Mouse (Mus musculus): Measurements from ENCODE around the gene Eif5. TPM values are rescaled to one million over a fixed set of nuclear protein-coding genes. Genes with fewer than 3 reads are reported as not detected.
A peak's percentile ranks its signal among the peaks of the same experiment; 100 is the strongest.

The Eif5 gene
- polyA plus RNA-seq, 1 experiment: 57.6 TPM

DNA sequence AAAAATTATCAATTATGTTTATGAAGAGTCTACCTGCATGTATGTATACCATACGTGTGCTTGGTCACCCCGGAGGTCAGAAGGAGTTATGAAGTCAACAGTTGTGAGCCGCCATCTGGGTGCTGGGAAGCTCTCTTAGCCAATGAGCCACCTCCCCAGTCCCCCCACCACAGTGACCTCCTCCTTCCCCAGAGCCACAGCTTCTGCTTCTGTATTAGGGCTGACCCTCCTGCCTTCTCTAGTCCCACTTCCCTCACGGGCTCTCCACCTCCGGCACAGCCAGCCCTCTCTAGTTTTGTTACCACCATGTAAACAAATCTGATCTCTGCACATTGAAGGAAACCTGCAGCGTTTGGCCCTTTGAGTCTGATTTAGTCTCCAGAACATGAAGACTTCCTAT, 19.7 kb downstream of the Eif5 start:
- Histone ChIP-seq H3ac (ENCODE audit: control insufficient read depth, insufficient read length) (no peak overlapping the region), H3K4me2 (ENCODE audit: low read depth) (no peak overlapping the region), H3K27me3 (ENCODE audit: control insufficient read depth, insufficient read depth, insufficient read length) (no peaks in the 10 kb centered on the region), H3K79me2 (ENCODE audit: control insufficient read depth, insufficient read depth) (no peaks in the 10 kb centered on the region), H3K4me3 (no peak overlapping the region), H3K36me3 (ENCODE audit: control insufficient read depth, insufficient read depth) (no peaks in the 10 kb centered on the region)
- TF ChIP-seq MYOD1 (IDR thresholded peaks at IDR 0.05; ENCODE audit: control insufficient read depth in 1 of 3, insufficient read length in 2 of 3, low read depth in 2 of 3) (no peak), E2F4 (IDR thresholded peaks at IDR 0.05; ENCODE audit: insufficient read depth) (no peak), SRF (IDR thresholded peaks at IDR 0.05; ENCODE audit: control insufficient read depth, insufficient read length, low read depth) (no peak), POLR2A (IDR thresholded peaks at IDR 0.05; ENCODE audit: insufficient read length, low read depth) (no peak), CEBPB (IDR thresholded peaks at IDR 0.05; ENCODE audit: insufficient read depth, poor library complexity, severe bottlenecking) (no peak)

DNA sequence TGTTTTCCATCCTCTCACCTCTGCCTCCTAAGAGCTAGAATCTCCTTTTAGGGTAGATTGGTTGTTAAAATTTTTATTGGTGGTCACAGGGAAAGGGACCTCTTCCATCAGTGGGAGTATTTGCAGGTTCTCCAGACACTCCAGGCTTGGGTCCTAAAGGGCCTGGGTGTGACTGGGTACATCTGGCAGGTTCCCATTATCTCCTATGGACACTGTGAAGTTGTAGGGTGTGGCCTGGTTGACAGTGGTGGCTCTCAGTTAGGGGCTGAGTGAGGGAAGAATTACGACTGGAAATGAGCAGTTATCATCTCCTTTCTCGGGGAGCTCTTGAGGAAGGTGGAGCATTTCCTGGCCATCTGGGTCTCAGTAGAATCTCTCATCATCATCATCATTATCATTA, 20.8 kb downstream of the Eif5 start:
- Histone ChIP-seq H3K4me2 (ENCODE audit: low read depth) (no peak overlapping the region), H3K36me3 (ENCODE audit: control insufficient read depth, insufficient read depth) (no peaks in the 10 kb centered on the region), H3K27me3 (ENCODE audit: control insufficient read depth, insufficient read depth, insufficient read length) (no peaks in the 10 kb centered on the region), H3ac (ENCODE audit: control insufficient read depth, insufficient read length) (no peak overlapping the region), H3K79me2 (ENCODE audit: control insufficient read depth, insufficient read depth) (no peaks in the 10 kb centered on the region), H3K4me3 (no peak overlapping the region)
- TF ChIP-seq MYOD1 (IDR thresholded peaks at IDR 0.05; ENCODE audit: control insufficient read depth in 1 of 3, insufficient read length in 2 of 3, low read depth in 2 of 3): no peak

DNA sequence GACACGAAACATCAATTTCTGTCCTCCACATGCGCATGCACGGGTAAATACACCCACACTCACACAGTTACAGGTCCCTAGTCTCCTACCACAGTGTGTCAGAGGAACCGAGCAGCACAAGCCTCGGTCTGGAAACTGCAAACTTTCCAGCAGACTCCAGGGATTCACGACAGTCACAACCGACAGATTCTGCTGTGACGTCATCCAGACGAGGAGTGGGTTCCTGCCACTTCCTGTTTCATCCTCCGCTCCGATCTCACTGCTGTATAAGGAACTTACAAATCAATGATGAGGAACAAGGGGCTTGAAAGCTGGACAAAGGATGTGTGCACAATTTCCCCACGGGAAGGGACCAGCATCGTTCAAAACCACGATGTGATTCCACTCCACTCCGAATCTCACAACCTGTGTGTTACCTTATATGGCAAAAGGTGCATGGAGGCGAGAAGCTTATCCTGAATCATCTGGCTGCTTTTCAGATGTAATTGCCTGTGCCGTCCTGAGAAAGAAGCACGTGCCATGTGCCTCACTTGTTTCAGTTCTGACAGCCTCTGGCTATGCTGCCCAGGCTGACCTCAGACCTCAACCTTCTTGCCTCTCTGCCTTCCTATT, 21.9 kb downstream of the Eif5 start:
- H3K36me3 ChIP-seq (ENCODE audit: control insufficient read depth, insufficient read depth): no peaks in the 10 kb centered on the region
- H3K4me2 ChIP-seq (ENCODE audit: low read depth): peak overlapping the region; percentile 99
- no peaks in the 10 kb centered on the region for H3K79me2 ChIP-seq (ENCODE audit: control insufficient read depth, insufficient read depth)
- H3K27me3 ChIP-seq (ENCODE audit: control insufficient read depth, insufficient read depth, insufficient read length): no peaks in the 10 kb centered on the region
- H3K4me3 ChIP-seq: peak overlapping the region; percentile 16
- TF ChIP-seq USF1 (IDR thresholded peaks at IDR 0.05; ENCODE audit: low read depth) (no peak), SRF (IDR thresholded peaks at IDR 0.05; ENCODE audit: control insufficient read depth, insufficient read length, low read depth) (peak; percentile 75)
- no peak overlapping the region for H3ac ChIP-seq (ENCODE audit: control insufficient read depth, insufficient read length)

DNA sequence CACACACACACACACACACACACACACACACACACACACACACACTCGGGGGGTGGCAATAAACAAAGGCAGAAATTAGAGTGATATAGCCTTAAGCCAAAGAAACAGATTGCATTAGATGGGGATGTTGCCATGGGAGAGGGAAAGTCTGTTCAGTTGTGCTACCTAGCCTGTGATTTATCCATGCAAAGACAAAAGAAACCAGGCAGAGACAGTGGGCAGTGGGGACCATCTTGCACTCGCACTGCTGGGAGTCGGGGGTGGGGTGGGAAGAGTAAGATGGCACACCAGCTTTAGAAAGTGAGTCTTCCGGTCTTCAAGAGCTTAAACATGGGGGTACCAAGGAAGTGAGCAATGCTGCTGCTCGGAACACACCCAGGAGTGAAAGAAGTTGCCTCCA, 22.5 kb downstream of the Eif5 start:
- Histone ChIP-seq H3ac (ENCODE audit: control insufficient read depth, insufficient read length) (no peak overlapping the region), H3K36me3 (ENCODE audit: control insufficient read depth, insufficient read depth) (no peaks in the 10 kb centered on the region), H3K4me3 (peak overlapping the region; percentile 16), H3K79me2 (ENCODE audit: control insufficient read depth, insufficient read depth) (no peaks in the 10 kb centered on the region), H3K27me3 (ENCODE audit: control insufficient read depth, insufficient read depth, insufficient read length) (no peaks in the 10 kb centered on the region), H3K4me2 (ENCODE audit: low read depth) (peak overlapping the region; percentile 99)
- no peak for TF ChIP-seq POLR2A (IDR thresholded peaks at IDR 0.05; ENCODE audit: insufficient read length, low read depth)
- TF ChIP-seq MYOD1 (IDR thresholded peaks at IDR 0.05; ENCODE audit: control insufficient read depth in 1 of 3, insufficient read length in 2 of 3, low read depth in 2 of 3): no peak
- TF ChIP-seq USF1 (IDR thresholded peaks at IDR 0.05; ENCODE audit: low read depth): no peak
- no peak for TF ChIP-seq TCF3 (IDR thresholded peaks at IDR 0.05; ENCODE audit: insufficient read length, low read depth)
- TF ChIP-seq MAX (IDR thresholded peaks at IDR 0.05; ENCODE audit: low read depth): no peak
- no peak for TF ChIP-seq POLR2AphosphoS2 (IDR thresholded peaks at IDR 0.05; ENCODE audit: insufficient read length, low read depth)
- no peak for TF ChIP-seq TCF12 (IDR thresholded peaks at IDR 0.05; ENCODE audit: insufficient read depth, poor library complexity, severe bottlenecking)
- no peak for TF ChIP-seq CEBPB (IDR thresholded peaks at IDR 0.05; ENCODE audit: insufficient read depth, poor library complexity, severe bottlenecking)
- no peak for TF ChIP-seq MYOG (IDR thresholded peaks at IDR 0.05; ENCODE audit: control insufficient read depth in 1 of 3, insufficient read depth in 1 of 3, insufficient read length in 2 of 3, low read depth in 2 of 3)
- no peak for TF ChIP-seq SRF (IDR thresholded peaks at IDR 0.05; ENCODE audit: control insufficient read depth, insufficient read length, low read depth)
- TF ChIP-seq REST (IDR thresholded peaks at IDR 0.05; ENCODE audit: insufficient read depth, insufficient read length): no peak
- no peak for TF ChIP-seq E2F4 (IDR thresholded peaks at IDR 0.05; ENCODE audit: insufficient read depth)

DNA sequence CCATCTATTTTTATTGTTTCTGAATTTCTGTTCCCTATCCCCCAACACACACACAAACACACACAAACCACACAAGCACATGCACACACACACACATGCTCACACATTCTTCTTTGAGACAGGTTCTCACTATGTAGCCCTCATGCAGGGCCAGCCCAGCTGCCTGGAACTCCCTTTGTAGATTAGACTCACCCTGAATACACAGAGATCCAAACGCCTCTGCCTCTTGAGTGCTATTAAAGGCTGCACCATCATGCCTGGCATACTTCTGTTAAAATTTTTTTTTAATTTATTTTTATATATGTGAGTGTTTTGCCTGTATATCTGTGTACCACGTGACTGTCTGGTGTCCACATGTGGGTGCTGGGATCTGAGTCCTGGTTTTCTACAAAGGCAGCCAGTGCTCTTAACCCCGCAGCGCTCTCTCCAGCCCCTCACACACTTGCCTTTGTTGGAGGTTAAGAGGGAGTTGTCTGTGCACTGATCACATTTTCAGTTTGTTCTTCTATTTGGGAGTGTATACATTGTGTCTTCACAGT, 24.5 kb downstream of the Eif5 start:
- TF ChIP-seq E2F4 (IDR thresholded peaks at IDR 0.05; ENCODE audit: insufficient read depth) (no peak), MAX (IDR thresholded peaks at IDR 0.05; ENCODE audit: low read depth) (no peak), TCF12 (IDR thresholded peaks at IDR 0.05; ENCODE audit: insufficient read depth, poor library complexity, severe bottlenecking) (no peak), REST (IDR thresholded peaks at IDR 0.05; ENCODE audit: insufficient read depth, insufficient read length) (no peak)
- Histone ChIP-seq H3K79me2 (ENCODE audit: control insufficient read depth, insufficient read depth) (no peaks in the 10 kb centered on the region), H3K27me3 (ENCODE audit: control insufficient read depth, insufficient read depth, insufficient read length) (no peaks in the 10 kb centered on the region), H3K4me2 (ENCODE audit: low read depth) (no peak overlapping the region), H3ac (ENCODE audit: control insufficient read depth, insufficient read length) (no peak overlapping the region), H3K4me3 (no peak overlapping the region), H3K36me3 (ENCODE audit: control insufficient read depth, insufficient read depth) (no peaks in the 10 kb centered on the region)
